Mouse (Mus musculus) limb, embryonic 15.5 days (tissue): ENCODE results near the gene Anxa4. TPM values are rescaled to one million over a fixed set of nuclear protein-coding genes. Genes with fewer than 3 reads are reported as not detected.

Experiments
- ATAC-seq: fragments of 200-750 bp; cut with Nextera tagmentation; 2 replicates; pipeline ENCODE4 v1.8.0; 2017; ENCODE audit warnings: low read depth, moderate TSS enrichment; ENCODE audit not compliant: insufficient number of reproducible peaks, low FRiP score, low TSS enrichment
- H3K27ac ChIP-seq: fragments of 300-500 bp; sonication (generic); 2 replicates; pipeline ENCODE4 v1.5.1; 2015; ENCODE audit warnings: moderate library complexity, mild to moderate bottlenecking, inconsistent platforms
- H3K27me3 ChIP-seq: fragments of 300-500 bp; sonication (generic); 2 replicates; pipeline ENCODE4 v1.6.1; 2015; ENCODE audit warnings: inconsistent platforms
- H3K36me3 ChIP-seq: fragments of 300-500 bp; sonication (generic); 2 replicates; pipeline ENCODE4 v1.6.1; 2015; ENCODE audit warnings: inconsistent platforms
- H3K4me1 ChIP-seq: fragments of 300-500 bp; sonication (generic); 2 replicates; pipeline ENCODE4 v1.6.1; 2015; ENCODE audit warnings: inconsistent platforms
- H3K4me2 ChIP-seq: fragments of 300-500 bp; sonication (generic); 2 replicates; pipeline ENCODE4 v1.6.1; 2015; ENCODE audit warnings: mild to moderate bottlenecking, inconsistent platforms
- H3K4me3 ChIP-seq: fragments of 300-500 bp; sonication (generic); 2 replicates; pipeline ENCODE4 v1.5.1; 2015; ENCODE audit warnings: mild to moderate bottlenecking, inconsistent platforms
- H3K9ac ChIP-seq: fragments of 300-500 bp; sonication (generic); 2 replicates; pipeline ENCODE4 v1.6.1; 2015; ENCODE audit warnings: inconsistent platforms
- H3K9me3 ChIP-seq: fragments of 300-500 bp; sonication (generic); 2 replicates; pipeline ENCODE4 v1.6.1; 2016; ENCODE audit warnings: inconsistent platforms
- WGBS: fragments of 180-500 bp; shearing (Covaris S2); methylation state at CpG from one replicate; pipeline ENCODE4 v1.1.7; 2015; 5-methylcytosine and 5-hydroxymethylcytosine counted together
- polyA plus RNA-seq: library from polyadenylated mRNA; unstranded; fragments of >200 nt; fragmentation: Nextera tagmentation; extraction: Ambion mirVana; gene quantifications from 2 replicates; pipeline ENCODE4 v1.2.1, GENCODE M21; 2015

Anxa4 gene
- polyA plus RNA-seq, 1 experiment from 2014 or later: 61.9 TPM

DNA sequence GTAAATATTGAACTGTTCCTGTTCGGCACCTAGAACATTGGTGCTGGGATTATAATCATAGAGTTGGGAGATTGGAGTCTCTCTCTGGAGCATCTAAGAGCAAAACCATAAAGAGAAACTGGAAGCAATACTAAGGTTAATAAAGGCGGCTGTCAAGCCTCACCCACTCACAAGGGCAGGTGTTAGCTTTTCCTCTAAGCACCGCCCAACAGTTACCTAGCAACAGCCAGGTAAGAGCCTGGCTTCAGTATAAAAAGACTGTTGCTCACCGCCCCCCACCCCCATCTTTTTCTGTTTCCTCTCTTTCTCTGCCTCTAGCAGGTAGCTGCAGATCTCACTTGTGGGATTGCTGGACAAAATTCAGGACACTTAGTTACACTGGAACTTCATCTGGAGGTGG is 4.1 kb upstream of the Anxa4 start:
- no peak for ATAC-seq
- 60% methylated on average over 4 of the region's 4 CpGs for WGBS
- Histone ChIP-seq H3K9ac (no peak overlapping the region), H3K4me3 (no peak overlapping the region), H3K4me1 (peaks cover 13% of the 10 kb centered on the region), H3K9me3 (no peaks in the 10 kb centered on the region), H3K27ac (no peak overlapping the region), H3K27me3 (peaks cover 6% of the 10 kb centered on the region; the same call in 1 of the 2 replicates), H3K4me2 (no peak overlapping the region), H3K36me3 (no peaks in the 10 kb centered on the region)

DNA sequence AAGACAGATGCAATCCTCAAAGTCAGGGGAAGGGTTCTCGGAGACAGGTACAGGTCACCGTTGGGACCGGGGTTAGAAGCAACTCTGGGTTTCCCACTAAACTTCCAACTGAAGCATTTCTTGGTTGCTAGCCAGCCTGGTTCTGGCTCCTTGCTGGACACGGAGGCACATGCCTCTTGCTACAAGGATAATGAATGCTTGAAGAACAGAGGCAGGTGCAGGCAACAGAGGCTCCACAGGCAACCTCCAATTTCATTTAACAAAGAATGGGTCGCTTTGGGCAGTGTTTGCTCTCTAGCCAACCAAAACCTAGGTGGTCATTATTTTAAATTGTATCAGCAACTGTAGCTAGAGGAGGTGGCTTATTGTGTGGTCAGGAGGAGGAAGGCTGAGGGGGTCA is 573 bp upstream of the Anxa4 start:
- peak overlapping the region; percentile 74 for H3K4me3 ChIP-seq
- H3K27ac ChIP-seq: peak overlapping the region; percentile 11; the same call in 1 of the 2 replicates
- 59% methylated on average over 5 of the region's 5 CpGs for WGBS
- ATAC-seq: no peak
- H3K9ac ChIP-seq: no peak overlapping the region
- H3K4me2 ChIP-seq: peak overlapping the region; percentile 90
- no peaks in the 10 kb centered on the region for H3K9me3 ChIP-seq
- peaks cover 15% of the 10 kb centered on the region for H3K4me1 ChIP-seq
- H3K27me3 ChIP-seq: peaks cover 9% of the 10 kb centered on the region; the same call in 1 of the 2 replicates
- H3K36me3 ChIP-seq: no peaks in the 10 kb centered on the region

DNA sequence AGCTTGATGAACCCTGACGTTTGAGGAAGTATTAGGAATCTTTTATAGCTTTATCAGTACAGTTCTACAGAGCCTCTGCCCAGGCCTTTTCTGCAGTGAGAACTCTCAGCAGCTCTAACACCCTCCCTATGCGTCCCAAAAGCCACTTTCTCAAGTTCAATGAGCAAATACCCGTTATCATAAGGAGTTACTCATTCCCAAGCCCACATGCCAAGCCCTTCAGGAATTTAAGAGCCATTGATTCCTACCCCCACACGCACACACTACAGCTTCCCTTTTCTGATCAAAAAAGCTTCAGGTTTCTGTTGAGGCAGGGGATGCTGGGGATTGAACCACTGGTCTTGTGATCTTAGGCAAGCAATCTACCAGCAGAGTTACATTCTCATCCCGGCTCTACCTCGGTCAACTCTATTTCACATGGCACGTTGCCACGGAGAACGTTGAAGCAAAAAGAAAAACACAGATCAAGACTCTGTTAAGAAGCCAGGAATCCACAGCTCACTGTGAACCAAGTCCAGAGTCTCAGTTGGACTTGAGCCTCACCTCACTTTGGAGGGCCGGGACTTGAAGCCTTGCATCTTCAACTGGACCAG is 2.9 kb downstream of the Anxa4 start:
- Histone ChIP-seq H3K9me3 (no peaks in the 10 kb centered on the region), H3K4me1 (peaks cover 15% of the 10 kb centered on the region), H3K4me3 (no peak overlapping the region), H3K36me3 (no peaks in the 10 kb centered on the region), H3K27ac (no peak overlapping the region), H3K9ac (no peak overlapping the region), H3K4me2 (no peak overlapping the region), H3K27me3 (peaks cover 9% of the 10 kb centered on the region; the same call in 1 of the 2 replicates)
- ATAC-seq: no peak
- WGBS: 77% methylated on average over 10 of the region's 10 CpGs

DNA sequence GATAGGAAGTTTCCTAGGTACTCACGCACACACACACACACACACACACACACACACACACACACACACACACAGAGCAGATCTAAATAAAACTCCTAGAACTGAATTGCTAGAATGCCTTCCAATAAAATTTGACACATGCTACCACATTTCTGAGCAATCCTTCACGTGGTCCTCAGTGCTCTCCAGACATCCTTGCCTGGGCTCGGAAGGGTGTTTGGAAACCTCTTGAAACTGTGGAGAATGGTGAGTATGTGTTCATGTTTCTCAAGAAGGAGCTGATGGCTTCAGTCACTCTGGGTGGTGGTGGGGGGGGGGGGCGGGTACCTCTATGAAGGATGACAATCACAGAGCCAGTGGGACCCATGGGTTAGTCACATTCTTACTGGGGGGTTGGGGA is 5.1 kb downstream of the Anxa4 start:
- no peak overlapping the region for H3K27ac ChIP-seq
- no peak overlapping the region for H3K4me3 ChIP-seq
- no peak for ATAC-seq
- no peak overlapping the region for H3K9ac ChIP-seq
- no peak overlapping the region for H3K4me2 ChIP-seq
- no peaks in the 10 kb centered on the region for H3K9me3 ChIP-seq
- H3K27me3 ChIP-seq: peaks cover 4% of the 10 kb centered on the region; the same call in 1 of the 2 replicates
- H3K4me1 ChIP-seq: peaks cover 9% of the 10 kb centered on the region
- 78% methylated on average over 4 of the region's 4 CpGs for WGBS
- no peaks in the 10 kb centered on the region for H3K36me3 ChIP-seq

- 86% methylated on average over 3 of the region's 3 CpGs for WGBS
Measured at GRCm38 (mm10) chr6:86786545-86786944, 6.8 kb downstream of the Anxa4 start.

DNA sequence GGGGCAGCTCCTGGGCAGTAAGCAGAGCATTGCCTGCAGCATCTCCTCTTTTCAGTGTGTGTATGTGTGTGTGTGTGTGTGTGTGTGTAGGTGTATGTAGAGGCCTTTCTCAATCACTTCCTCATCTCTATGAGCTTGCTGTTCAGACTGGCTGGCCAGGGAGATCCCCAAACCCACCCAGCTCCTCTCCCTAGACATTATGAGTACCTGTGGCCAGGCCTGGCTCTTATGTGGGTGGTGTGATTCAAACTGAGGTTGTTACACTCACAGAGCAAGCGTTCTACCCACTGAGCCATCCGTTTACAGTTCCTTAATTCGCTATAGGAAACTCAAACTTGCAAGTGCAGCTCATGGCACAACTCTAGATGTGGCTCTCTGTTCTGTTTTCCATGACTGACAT is 8.6 kb downstream of the Anxa4 start:
- no peaks in the 10 kb centered on the region for H3K27me3 ChIP-seq
- H3K27ac ChIP-seq: no peak overlapping the region
- H3K4me2 ChIP-seq: no peak overlapping the region
- H3K4me1 ChIP-seq: no peaks in the 10 kb centered on the region
- ATAC-seq: no peak
- no peaks in the 10 kb centered on the region for H3K36me3 ChIP-seq
- 79% methylated on average over 3 of the region's 3 CpGs for WGBS
- H3K9ac ChIP-seq: no peak overlapping the region
- H3K4me3 ChIP-seq: no peak overlapping the region
- H3K9me3 ChIP-seq: no peaks in the 10 kb centered on the region

More at GRCm38 (mm10) chr6:86786545-86786944, 6.8 kb downstream of the Anxa4 start:
- Histone ChIP-seq H3K9me3 (no peaks in the 10 kb centered on the region), H3K27me3 (no peaks in the 10 kb centered on the region), H3K4me1 (no peaks in the 10 kb centered on the region), H3K9ac (no peak overlapping the region), H3K27ac (no peak overlapping the region), H3K4me3 (no peak overlapping the region), H3K36me3 (no peaks in the 10 kb centered on the region), H3K4me2 (no peak overlapping the region)
- ATAC-seq: no peak

GRCm38 (mm10) chr6:86782342-86782741 is 11.0 kb downstream of the Anxa4 start:
- ATAC-seq: no peak
- no peak overlapping the region for H3K4me2 ChIP-seq
- WGBS: 66% methylated on average over 3 of the region's 3 CpGs

GRCm38 (mm10) chr6:86781361-86781957 is 11.9 kb downstream of the Anxa4 start:
- no peaks in the 10 kb centered on the region for H3K27me3 ChIP-seq
- peaks cover 7% of the 10 kb centered on the region for H3K4me1 ChIP-seq
- 32% methylated on average over 2 of the region's 2 CpGs for WGBS
- H3K4me2 ChIP-seq: no peak overlapping the region
- no peak overlapping the region for H3K9ac ChIP-seq
- H3K36me3 ChIP-seq: no peaks in the 10 kb centered on the region
- H3K4me3 ChIP-seq: no peak overlapping the region
- H3K9me3 ChIP-seq: no peaks in the 10 kb centered on the region
- no peak for ATAC-seq
- no peak overlapping the region for H3K27ac ChIP-seq

More at GRCm38 (mm10) chr6:86782342-86782741, 11.0 kb downstream of the Anxa4 start:
- Histone ChIP-seq H3K27ac (no peak overlapping the region), H3K9me3 (no peaks in the 10 kb centered on the region), H3K27me3 (no peaks in the 10 kb centered on the region), H3K9ac (no peak overlapping the region), H3K4me1 (no peaks in the 10 kb centered on the region), H3K4me3 (no peak overlapping the region), H3K36me3 (no peaks in the 10 kb centered on the region)

- H3K27me3 ChIP-seq: no peaks in the 10 kb centered on the region
- H3K4me2 ChIP-seq: no peak overlapping the region
- H3K36me3 ChIP-seq: no peaks in the 10 kb centered on the region
- H3K9me3 ChIP-seq: no peaks in the 10 kb centered on the region
- no peak overlapping the region for H3K9ac ChIP-seq
- ATAC-seq: no peak
- no peak overlapping the region for H3K27ac ChIP-seq
- no peak overlapping the region for H3K4me3 ChIP-seq
- peaks cover 14% of the 10 kb centered on the region for H3K4me1 ChIP-seq
- 88% methylated on average over 10 of the region's 10 CpGs for WGBS
Measured at GRCm38 (mm10) chr6:86778910-86779594, 14.3 kb downstream of the Anxa4 start.

DNA sequence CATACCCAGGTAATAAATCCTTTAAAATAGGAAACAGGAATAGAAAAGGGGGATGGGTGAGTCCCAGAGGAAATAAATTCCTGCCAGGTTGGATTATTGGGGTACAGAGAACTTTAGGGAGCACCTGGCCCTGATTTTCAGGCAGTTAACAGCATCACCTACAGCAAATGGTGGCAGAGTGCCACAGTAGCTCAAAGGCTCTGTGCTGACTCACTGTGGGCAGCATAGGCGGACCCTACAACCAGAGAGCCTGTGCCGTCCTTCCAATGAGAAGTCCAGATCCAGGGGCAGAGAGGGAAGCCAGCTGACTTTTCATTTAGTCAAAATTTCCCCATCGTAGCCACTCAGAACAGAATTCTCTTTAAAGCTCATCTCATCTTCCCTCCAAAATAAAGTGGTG is 16.2 kb downstream of the Anxa4 start:
- 50% methylated on average over 3 of the region's 3 CpGs for WGBS

DNA sequence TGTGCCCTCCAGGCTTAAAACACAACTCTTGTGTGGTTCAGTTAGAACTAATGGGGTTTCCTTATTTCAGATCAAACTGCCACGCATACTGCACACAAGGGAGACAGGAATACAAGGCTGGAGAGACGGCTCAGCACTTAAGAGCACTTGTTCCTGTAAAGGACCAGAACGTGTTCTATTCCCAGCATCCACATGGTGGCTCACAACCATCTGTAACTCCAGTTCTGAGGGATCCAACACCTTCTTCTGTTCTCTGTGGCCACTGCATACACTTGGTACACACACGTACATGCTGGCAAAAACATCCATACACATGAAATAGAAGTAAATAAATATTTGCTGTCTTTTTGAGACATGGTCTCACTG is 16.7 kb downstream of the Anxa4 start:
- WGBS: 41% methylated on average over 4 of the region's 4 CpGs
- Histone ChIP-seq H3K4me3 (no peak overlapping the region), H3K4me2 (no peak overlapping the region), H3K9ac (no peak overlapping the region), H3K36me3 (no peaks in the 10 kb centered on the region), H3K9me3 (no peaks in the 10 kb centered on the region), H3K4me1 (peaks cover 14% of the 10 kb centered on the region), H3K27ac (no peak overlapping the region), H3K27me3 (no peaks in the 10 kb centered on the region)
- no peak for ATAC-seq

More for the DNA sequence above, 16.2 kb downstream of the Anxa4 start:
- no peak overlapping the region for H3K27ac ChIP-seq
- no peak overlapping the region for H3K9ac ChIP-seq
- H3K4me1 ChIP-seq: peaks cover 14% of the 10 kb centered on the region
- no peak overlapping the region for H3K4me2 ChIP-seq
- H3K27me3 ChIP-seq: no peaks in the 10 kb centered on the region
- no peak for ATAC-seq
- H3K4me3 ChIP-seq: no peak overlapping the region
- no peaks in the 10 kb centered on the region for H3K36me3 ChIP-seq
- H3K9me3 ChIP-seq: no peaks in the 10 kb centered on the region

- Histone ChIP-seq H3K4me3 (no peak overlapping the region), H3K4me2 (no peak overlapping the region), H3K4me1 (peaks cover 14% of the 10 kb centered on the region), H3K9me3 (no peaks in the 10 kb centered on the region), H3K36me3 (no peaks in the 10 kb centered on the region), H3K27me3 (no peaks in the 10 kb centered on the region), H3K27ac (no peak overlapping the region), H3K9ac (no peak overlapping the region)
- 78% methylated on average over 8 of the region's 8 CpGs for WGBS
- no peak for ATAC-seq
Measured at GRCm38 (mm10) chr6:86776001-86776705, 17.2 kb downstream of the Anxa4 start.
